Mouse (Mus musculus): ENCODE measurements around the gene Rasl2-9. TPM values are rescaled to one million over a fixed set of nuclear protein-coding genes. Genes with fewer than 3 reads are reported as not detected.

Rasl2-9 gene
- polyA plus RNA-seq (2014; fragmentation: Illumina TruSeq; extraction: RNeasy Lipid Tissue Mini Kit (QIAGEN cat#74804); ENCODE audit: low read depth, low replicate concordance) = 7.9 TPM

DNA sequence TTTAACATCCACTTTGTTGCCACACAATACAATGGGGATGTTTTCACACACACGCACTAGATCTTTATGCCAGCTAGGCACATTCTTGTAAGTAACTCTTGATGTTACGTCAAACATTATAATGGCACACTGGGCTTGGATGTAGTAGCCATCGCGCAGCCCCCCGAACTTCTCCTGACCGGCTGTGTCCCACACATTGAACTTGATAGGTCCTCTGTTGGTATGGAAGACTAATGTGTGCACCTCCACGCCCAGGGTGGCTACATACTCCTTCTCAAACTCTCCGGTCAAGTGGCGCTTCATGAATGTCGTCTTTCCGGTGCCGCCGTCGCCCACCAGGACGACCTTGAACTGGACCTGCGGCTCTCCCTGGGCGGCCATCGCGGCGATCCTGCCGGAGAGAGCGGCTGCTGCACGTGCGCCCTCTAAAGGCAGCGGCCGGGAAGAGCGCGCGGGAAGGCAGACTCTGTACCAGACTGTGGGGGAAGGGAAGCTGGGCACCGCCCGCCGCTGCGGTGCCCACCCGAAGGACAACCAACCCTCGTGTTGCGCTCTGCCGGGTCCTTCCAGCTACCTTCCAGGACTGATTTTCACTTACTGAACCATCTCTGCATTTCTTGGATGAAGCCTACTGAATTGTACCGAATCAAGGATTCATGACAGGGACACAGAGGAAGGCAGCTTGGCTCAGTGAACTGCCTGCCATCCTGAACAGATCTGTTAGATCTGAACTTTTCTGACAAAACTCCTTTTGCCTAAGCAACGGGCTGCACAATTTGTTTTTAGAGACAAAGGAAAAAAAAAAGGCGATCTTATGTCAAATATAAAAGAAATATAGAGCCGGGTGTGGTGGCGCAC, at the start of gene Rasl2-9:
Gene Rasl2-9, minus strand, starts transcription at position 402 of the 858 bp plus-strand sequence.

DNA sequence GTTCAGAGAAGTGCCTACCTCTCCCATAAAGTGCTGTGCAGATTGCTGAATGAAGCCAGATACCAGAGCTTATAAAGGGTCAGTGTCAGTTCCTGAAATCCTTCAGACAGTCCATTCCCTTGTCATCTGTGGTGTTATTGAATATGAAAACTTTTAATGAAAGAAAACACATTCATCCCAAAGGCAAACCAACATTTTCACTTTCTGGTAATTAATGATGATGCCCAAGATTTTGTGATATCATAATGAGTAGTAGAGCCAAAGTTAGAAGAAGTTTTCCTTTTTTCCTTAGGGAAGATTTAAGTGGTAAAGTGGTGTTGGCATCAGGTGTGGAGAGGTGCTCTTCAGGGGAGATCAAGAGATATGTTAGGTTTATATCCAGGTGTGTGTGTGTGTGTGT, 23.8 kb upstream of the Rasl2-9 start, which contains the start of gene Vmn1r55:
Gene Vmn1r55, minus strand, starts transcription at position 101 of the 400 bp plus-strand sequence.

DNA sequence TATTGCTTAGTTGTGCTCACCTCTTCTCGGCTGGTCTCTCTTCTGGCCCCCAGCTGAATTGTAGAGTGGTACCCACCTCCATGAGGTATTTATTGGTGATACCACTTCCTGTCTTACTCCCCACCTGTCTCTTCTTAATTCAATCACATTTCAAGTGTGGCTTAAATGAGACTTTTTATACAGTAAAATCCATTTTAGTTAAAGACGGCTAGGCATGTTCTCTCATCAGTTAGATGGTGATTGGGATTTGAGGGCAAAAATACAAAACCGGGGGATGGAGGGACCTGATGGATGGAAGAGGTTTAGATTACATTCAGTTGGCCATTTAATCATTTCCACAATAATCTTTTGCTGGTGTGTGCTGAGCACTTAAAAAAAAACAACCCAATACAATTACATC, 8.9 kb downstream of the Rasl2-9 start, which contains the start of gene Rfpl4:
Gene Rfpl4, minus strand, starts transcription at position 101 of the 400 bp plus-strand sequence.

DNA sequence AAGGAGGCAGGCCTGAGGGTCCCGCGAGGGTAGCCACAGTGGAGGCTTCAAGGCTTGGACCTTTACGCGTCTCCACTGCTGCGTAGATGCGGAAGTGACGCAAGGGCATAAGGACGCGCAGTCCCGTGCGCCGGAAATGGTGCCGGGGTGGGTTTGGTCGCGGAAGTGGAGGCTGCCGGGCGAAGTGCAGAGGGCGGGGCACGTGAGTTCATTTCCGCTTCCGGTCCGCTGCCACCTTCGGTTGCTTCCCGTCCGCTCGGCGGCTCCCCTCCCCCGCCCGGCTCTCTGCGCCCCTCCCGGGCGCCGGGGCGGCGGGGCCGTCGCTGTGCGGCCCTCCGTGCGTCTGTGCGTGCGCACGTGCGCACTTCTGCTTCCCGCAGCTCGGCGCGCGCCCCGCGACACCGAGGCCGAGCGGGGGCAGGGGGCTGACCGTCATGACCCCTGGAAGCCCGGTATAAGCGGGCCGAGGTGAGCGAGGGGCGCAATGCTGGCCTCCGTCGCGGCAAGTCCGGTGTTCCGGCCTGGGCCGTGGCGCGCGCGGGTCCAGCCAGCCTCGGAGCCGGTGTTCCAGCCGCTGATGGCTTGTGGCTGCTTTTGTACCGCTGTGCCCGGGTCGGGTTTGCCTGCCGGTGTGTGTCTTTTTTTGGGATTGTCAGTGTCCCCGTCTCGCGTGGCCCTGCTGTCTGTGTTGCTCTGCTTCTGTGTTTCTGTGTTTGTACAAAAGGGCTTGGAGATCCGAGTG, 45.6 kb downstream of the Rasl2-9 start, which contains the start of gene Epn1:
Gene Epn1, plus strand, starts transcription at position 226 of the 742 bp plus-strand sequence.

Other genes with a start within 250 kb of the Rasl2-9 start
- 45.8 TPM for gene Isoc2a, start 248.8 kb downstream of the Rasl2-9 start, polyA plus RNA-seq (2014; fragmentation: Illumina TruSeq; extraction: RNeasy Lipid Tissue Mini Kit (QIAGEN cat#74804); ENCODE audit: low read depth, low replicate concordance)
- not detected for gene Gm36210, start 219.4 kb downstream of the Rasl2-9 start, polyA plus RNA-seq (2014; fragmentation: Illumina TruSeq; extraction: RNeasy Lipid Tissue Mini Kit (QIAGEN cat#74804); ENCODE audit: low read depth, low replicate concordance)
- 4.9 TPM for gene Zfp628, start 210.7 kb downstream of the Rasl2-9 start, polyA plus RNA-seq (2014; fragmentation: Illumina TruSeq; extraction: RNeasy Lipid Tissue Mini Kit (QIAGEN cat#74804); ENCODE audit: low read depth, low replicate concordance)
- gene Nat14, start 203.9 kb downstream of the Rasl2-9 start, polyA plus RNA-seq (2014; fragmentation: Illumina TruSeq; extraction: RNeasy Lipid Tissue Mini Kit (QIAGEN cat#74804); ENCODE audit: low read depth, low replicate concordance) = 4.8 TPM
- gene Ssc5d, start 200.2 kb downstream of the Rasl2-9 start, polyA plus RNA-seq (2014; fragmentation: Illumina TruSeq; extraction: RNeasy Lipid Tissue Mini Kit (QIAGEN cat#74804); ENCODE audit: low read depth, low replicate concordance) = 4.7 TPM
- gene Sbk2, start 161.5 kb downstream of the Rasl2-9 start, polyA plus RNA-seq (2014; fragmentation: Illumina TruSeq; extraction: RNeasy Lipid Tissue Mini Kit (QIAGEN cat#74804); ENCODE audit: low read depth, low replicate concordance) = 56.6 TPM
- 60.8 TPM for gene Sbk3, start 154.8 kb downstream of the Rasl2-9 start, polyA plus RNA-seq (2014; fragmentation: Illumina TruSeq; extraction: RNeasy Lipid Tissue Mini Kit (QIAGEN cat#74804); ENCODE audit: low read depth, low replicate concordance)
- gene Zfp579, start 129.8 kb downstream of the Rasl2-9 start, polyA plus RNA-seq (2014; fragmentation: Illumina TruSeq; extraction: RNeasy Lipid Tissue Mini Kit (QIAGEN cat#74804); ENCODE audit: low read depth, low replicate concordance) = 25.1 TPM
- gene Zfp524, start 111.5 kb downstream of the Rasl2-9 start, polyA plus RNA-seq (2014; fragmentation: Illumina TruSeq; extraction: RNeasy Lipid Tissue Mini Kit (QIAGEN cat#74804); ENCODE audit: low read depth, low replicate concordance) = 14.0 TPM
- gene Fiz1, start 111.3 kb downstream of the Rasl2-9 start, polyA plus RNA-seq (2014; fragmentation: Illumina TruSeq; extraction: RNeasy Lipid Tissue Mini Kit (QIAGEN cat#74804); ENCODE audit: low read depth, low replicate concordance) = 17.3 TPM
- not detected for gene Gm44973, start 110.5 kb downstream of the Rasl2-9 start, polyA plus RNA-seq (2014; fragmentation: Illumina TruSeq; extraction: RNeasy Lipid Tissue Mini Kit (QIAGEN cat#74804); ENCODE audit: low read depth, low replicate concordance)
- gene Zfp865, start 105.6 kb downstream of the Rasl2-9 start, polyA plus RNA-seq (2014; fragmentation: Illumina TruSeq; extraction: RNeasy Lipid Tissue Mini Kit (QIAGEN cat#74804); ENCODE audit: low read depth, low replicate concordance) = 11.4 TPM
- gene Ccdc106, start 105.4 kb downstream of the Rasl2-9 start, polyA plus RNA-seq (2014; fragmentation: Illumina TruSeq; extraction: RNeasy Lipid Tissue Mini Kit (QIAGEN cat#74804); ENCODE audit: low read depth, low replicate concordance) = not detected
- not detected for gene 4632433K11Rik, start 91.8 kb downstream of the Rasl2-9 start, polyA plus RNA-seq (2014; fragmentation: Illumina TruSeq; extraction: RNeasy Lipid Tissue Mini Kit (QIAGEN cat#74804); ENCODE audit: low read depth, low replicate concordance)
- 8.3 TPM for gene Zfp784, start 87.5 kb downstream of the Rasl2-9 start, polyA plus RNA-seq (2014; fragmentation: Illumina TruSeq; extraction: RNeasy Lipid Tissue Mini Kit (QIAGEN cat#74804); ENCODE audit: low read depth, low replicate concordance)
- gene Zfp580, start 74.4 kb downstream of the Rasl2-9 start, polyA plus RNA-seq (2014; fragmentation: Illumina TruSeq; extraction: RNeasy Lipid Tissue Mini Kit (QIAGEN cat#74804); ENCODE audit: low read depth, low replicate concordance) = 3.2 TPM
- 85.2 TPM for gene U2af2, start 63.8 kb downstream of the Rasl2-9 start, polyA plus RNA-seq (2014; fragmentation: Illumina TruSeq; extraction: RNeasy Lipid Tissue Mini Kit (QIAGEN cat#74804); ENCODE audit: low read depth, low replicate concordance)
- 140 TPM for gene Epn1, start 45.7 kb downstream of the Rasl2-9 start, polyA plus RNA-seq (2014; fragmentation: Illumina TruSeq; extraction: RNeasy Lipid Tissue Mini Kit (QIAGEN cat#74804); ENCODE audit: low read depth, low replicate concordance)
- gene Rfpl4, start 9.0 kb downstream of the Rasl2-9 start, polyA plus RNA-seq (2014; fragmentation: Illumina TruSeq; extraction: RNeasy Lipid Tissue Mini Kit (QIAGEN cat#74804); ENCODE audit: low read depth, low replicate concordance) = not detected
- not detected for gene Vmn1r55, start 23.7 kb upstream of the Rasl2-9 start, polyA plus RNA-seq (2014; fragmentation: Illumina TruSeq; extraction: RNeasy Lipid Tissue Mini Kit (QIAGEN cat#74804); ENCODE audit: low read depth, low replicate concordance)
- gene Vmn1r56, start 70.8 kb upstream of the Rasl2-9 start, polyA plus RNA-seq (2014; fragmentation: Illumina TruSeq; extraction: RNeasy Lipid Tissue Mini Kit (QIAGEN cat#74804); ENCODE audit: low read depth, low replicate concordance) = not detected
- not detected for gene Vmn1r57, start 92.5 kb upstream of the Rasl2-9 start, polyA plus RNA-seq (2014; fragmentation: Illumina TruSeq; extraction: RNeasy Lipid Tissue Mini Kit (QIAGEN cat#74804); ENCODE audit: low read depth, low replicate concordance)
- not detected for gene Gm5065, start 224.6 kb upstream of the Rasl2-9 start, polyA plus RNA-seq (2014; fragmentation: Illumina TruSeq; extraction: RNeasy Lipid Tissue Mini Kit (QIAGEN cat#74804); ENCODE audit: low read depth, low replicate concordance)
- not detected for gene Nlrp2, start 225.1 kb upstream of the Rasl2-9 start, polyA plus RNA-seq (2014; fragmentation: Illumina TruSeq; extraction: RNeasy Lipid Tissue Mini Kit (QIAGEN cat#74804); ENCODE audit: low read depth, low replicate concordance)

Measured in heart, adult 10 weeks (tissue).